Mouse (Mus musculus): ENCODE measurements at regions not wholly inside any gene's neighbourhood (a gene's known extent, or its start where the extent isn't known, plus 50 kb on each side); places are given as distances from the start of the nearest gene placed in this dataset.

- DNase-seq (ENCODE audit: extremely low spot score in 1 of 2, low spot score in 1 of 2), result no peak
These were observed 92.3 kb upstream of the Atp1a1 start for GRCm38 (mm10) chr3:101696832-101697231.

GRCm38 (mm10) chr3:101694311-101694710 lies 89.8 kb upstream of the Atp1a1 start:
- no peak for DNase-seq (ENCODE audit: extremely low spot score in 1 of 2, low spot score in 1 of 2)

- DNase-seq (ENCODE audit: extremely low spot score in 1 of 2, low spot score in 1 of 2), result no peak
These were observed 87.6 kb upstream of the Atp1a1 start for GRCm38 (mm10) chr3:101691937-101692604.

- DNase-seq (ENCODE audit: extremely low spot score in 1 of 2, low spot score in 1 of 2), result no peak
These were observed 86.3 kb upstream of the Atp1a1 start for GRCm38 (mm10) chr3:101690779-101691178.

- DNase-seq (ENCODE audit: extremely low spot score in 1 of 2, low spot score in 1 of 2), result peak; percentile 10 to 24
These were observed 85.7 kb upstream of the Atp1a1 start for GRCm38 (mm10) chr3:101690222-101690621.

DNA sequence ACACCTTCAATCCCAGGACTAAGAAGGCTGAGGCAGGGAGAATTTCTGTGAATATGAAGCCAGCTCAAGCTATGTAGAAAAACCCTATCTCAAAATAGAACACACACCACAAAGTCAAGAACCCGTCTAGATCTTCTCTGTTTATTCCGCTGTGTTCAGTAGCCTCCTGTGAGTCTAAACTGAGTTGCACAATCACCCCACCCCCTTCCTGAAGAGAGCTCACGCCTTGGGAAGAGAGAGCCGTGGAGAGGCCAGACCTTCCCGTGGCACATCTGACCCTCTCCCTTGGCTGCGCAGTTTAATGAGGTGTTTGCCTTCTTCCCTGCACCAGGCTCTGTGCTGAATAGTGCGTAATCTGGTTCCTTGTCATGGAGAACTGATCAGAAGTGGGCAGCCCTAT lies 80.7 kb upstream of the Atp1a1 start:
- DNase-seq (ENCODE audit: extremely low spot score in 1 of 2, low spot score in 1 of 2), result no peak

DNA sequence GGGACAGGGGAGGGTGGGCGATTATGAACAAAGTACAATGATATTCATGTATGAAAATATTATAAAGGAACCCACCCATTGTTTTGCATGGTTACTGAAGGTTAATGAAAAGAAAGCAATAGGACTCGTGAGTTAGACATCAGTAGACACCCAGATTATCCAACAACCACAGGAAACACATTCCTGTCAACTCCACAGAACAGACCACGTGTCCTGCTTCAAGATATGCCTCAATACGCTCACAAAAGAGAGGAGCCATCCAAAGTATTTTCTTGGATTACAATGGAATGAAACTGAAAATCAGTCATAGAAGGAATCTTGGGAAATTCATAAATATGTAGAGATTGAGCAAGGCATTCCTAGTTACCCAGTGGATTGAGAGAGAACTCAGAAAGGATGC lies 68.5 kb upstream of the Atp1a1 start:
- DNase-seq (ENCODE audit: extremely low spot score in 1 of 2, low spot score in 1 of 2), result no peak

DNA sequence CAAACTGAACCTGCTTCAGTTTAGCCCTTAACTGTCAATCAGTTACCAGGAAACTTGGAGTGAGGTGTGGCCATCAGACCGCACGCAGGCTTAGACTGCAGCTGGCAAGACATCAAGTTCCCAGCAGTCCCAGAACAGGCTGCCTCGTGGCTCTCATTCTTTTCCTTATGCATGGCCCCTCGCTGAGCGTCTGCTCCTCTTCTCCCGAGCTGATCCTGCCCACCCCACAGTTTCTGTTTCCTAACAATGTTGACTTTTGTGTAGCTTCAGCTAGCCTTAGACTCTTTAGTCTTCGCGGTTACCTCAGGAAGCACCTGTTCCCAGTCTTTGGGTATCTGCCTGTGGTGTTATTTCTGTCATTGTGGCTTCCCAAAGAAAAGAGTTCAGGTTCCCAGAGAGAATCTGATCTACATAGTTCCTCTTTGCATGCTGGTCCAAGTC lies 66.1 kb upstream of the Atp1a1 start:
- no peak for DNase-seq (ENCODE audit: extremely low spot score in 1 of 2, low spot score in 1 of 2)

DNA sequence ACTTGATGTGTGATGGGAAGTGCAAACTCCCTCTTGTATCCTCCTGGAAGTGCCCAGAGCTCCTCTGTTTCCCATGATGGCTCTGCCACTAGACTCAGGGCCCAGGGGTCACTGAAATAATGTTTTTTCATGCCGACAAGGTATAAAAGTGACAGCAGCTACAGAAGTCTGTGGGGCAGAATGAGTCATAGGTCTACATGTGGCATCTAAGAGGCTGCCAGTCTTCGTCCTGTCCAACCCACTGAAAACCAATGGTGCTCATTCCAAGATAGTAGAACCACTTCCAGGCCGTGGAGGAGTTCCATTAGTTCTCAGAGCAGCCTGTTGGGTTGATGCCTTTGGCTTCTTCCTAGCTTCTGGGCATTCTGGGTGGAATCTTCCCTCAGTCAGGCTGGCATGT lies 65.3 kb upstream of the Atp1a1 start:
- no peak for DNase-seq (ENCODE audit: extremely low spot score in 1 of 2, low spot score in 1 of 2)

GRCm38 (mm10) chr3:101667767-101668387 lies 63.4 kb upstream of the Atp1a1 start:
- DNase-seq (ENCODE audit: extremely low spot score in 1 of 2, low spot score in 1 of 2), result no peak

DNA sequence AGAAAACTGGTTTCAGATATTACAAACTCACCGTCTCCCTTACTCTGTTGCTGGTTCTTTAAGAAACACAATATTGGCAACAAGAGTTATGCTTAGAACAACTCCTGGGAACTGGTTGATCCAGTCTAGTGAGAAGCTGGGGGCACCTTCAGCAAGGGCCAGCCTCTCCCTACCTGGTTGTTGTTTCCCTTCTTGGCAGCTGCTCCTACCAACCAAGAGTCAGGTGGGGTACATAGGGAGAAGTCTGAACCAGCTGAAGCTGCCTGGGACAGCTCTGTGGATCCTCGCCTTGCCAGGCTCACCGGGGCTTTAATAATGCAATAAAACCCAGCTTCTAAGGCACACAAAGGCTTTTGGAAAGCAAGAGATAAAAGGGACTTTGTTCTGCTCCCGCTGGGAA lies 62.7 kb upstream of the Atp1a1 start:
- DNase-seq (ENCODE audit: extremely low spot score in 1 of 2, low spot score in 1 of 2), result no peak

- DNase-seq (ENCODE audit: extremely low spot score in 1 of 2, low spot score in 1 of 2), result no peak
These were observed 62.1 kb upstream of the Atp1a1 start for GRCm38 (mm10) chr3:101666583-101666982.

DNA sequence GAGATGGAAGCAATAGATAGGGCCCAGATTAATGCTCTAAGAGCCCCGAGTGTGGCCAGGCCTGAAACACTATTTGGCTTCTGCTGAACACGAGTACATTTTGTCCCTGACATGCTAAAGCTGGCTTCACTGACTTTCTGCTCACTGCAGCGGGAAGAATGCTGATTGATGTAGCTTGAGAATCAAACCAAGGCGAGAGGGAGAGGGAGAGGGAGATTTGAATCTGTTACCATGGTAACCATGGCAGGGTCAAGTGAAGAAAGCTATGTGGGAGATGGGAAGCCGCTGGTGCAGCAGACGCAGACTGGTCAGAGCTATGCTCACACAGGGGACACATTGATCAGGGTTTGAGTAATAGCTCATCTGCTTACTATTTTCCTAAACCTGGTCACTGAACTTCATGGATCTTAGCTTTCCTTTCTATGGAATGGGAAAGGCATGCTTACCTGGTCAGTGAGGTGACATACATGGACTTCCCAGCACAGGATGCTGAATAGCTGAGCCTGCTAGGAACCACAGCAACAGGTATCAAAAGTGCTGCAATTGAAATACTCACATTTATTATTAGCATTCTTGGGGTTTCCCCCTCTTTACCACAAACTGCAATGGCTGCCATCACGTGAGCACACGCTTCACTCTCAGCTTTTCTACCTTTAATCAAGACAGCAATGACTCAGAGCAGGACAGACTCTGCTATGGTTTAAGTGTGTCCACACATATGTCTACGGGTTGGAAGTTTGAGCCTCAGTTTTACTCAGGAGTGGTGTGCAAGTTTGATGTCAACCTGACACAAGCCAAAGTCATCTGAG lies 56.9 kb upstream of the Atp1a1 start:
- no peak for DNase-seq (ENCODE audit: extremely low spot score in 1 of 2, low spot score in 1 of 2)

GRCm38 (mm10) chr3:101660635-101661034 lies 56.2 kb upstream of the Atp1a1 start:
- DNase-seq (ENCODE audit: extremely low spot score in 1 of 2, low spot score in 1 of 2), result no peak

DNA sequence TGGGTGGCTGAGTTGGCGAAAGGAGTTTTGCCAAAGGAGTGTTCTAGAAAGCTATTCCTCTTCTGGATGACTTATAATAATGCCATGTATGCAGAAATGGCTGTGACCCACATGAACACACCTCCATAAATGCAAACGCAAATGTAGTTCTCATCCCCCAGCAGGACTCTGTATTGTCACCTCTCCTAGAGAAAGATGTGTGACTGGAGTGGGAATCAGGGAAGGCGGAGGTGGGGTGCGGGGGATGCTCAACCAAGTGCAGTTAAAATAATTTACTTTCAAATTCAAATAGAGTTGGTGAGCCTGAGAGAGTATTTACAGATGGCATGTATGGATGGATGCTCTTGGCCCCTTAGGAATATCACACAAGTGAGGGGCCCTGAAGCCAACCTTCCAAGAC lies 55.7 kb upstream of the Atp1a1 start:
- no peak for DNase-seq (ENCODE audit: extremely low spot score in 1 of 2, low spot score in 1 of 2)

DNA sequence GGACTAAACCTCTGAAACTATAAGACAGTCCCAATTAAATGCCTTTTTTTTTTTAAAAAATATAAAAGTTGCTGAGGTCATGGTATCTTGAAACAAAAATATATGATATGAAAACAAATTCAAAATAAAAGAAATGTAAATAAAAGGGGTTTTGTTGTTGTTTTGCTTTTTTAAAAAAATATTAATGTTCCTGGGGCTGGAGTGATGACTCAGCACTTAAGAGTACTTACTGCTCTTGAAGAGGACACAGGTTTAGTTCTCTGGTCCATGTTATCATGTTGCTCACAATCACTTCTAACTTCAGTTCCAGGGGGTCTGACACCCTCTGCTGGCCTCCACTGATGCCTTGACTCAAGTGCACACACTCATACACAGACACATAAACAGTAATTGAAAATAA lies 53.5 kb upstream of the Atp1a1 start:
- no peak for DNase-seq (ENCODE audit: extremely low spot score in 1 of 2, low spot score in 1 of 2)

DNA sequence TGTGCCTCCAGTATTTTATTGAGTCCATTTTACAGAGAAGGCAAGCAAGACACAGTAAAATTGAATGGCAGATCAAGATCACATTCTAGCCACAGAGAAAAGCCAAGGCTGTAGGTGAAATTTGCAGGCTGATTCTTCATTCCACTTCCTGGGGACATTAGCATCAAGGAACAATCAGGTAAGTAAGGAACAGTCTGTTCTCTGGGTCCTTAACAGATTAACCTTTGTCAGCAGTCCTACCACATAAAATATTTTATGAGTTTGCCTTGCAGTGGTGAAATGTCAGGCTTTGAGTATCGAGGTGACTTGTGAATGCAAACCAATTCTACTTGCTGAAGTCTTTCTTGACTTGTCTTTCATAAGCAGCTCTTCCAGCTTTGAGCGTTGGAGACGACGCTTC lies 50.2 kb upstream of the Atp1a1 start:
- no peak for DNase-seq (ENCODE audit: extremely low spot score in 1 of 2, low spot score in 1 of 2)

Data from layer of hippocampus, postnatal 25 days (tissue).